Mouse (Mus musculus): ENCODE data around the gene Ghdc. TPM values are rescaled to one million over a fixed set of nuclear protein-coding genes. Genes with fewer than 3 reads are reported as not detected.

Ghdc gene
- total and polyA plus RNA-seq, 2 experiments = 7.1 to 17.0 TPM

DNA sequence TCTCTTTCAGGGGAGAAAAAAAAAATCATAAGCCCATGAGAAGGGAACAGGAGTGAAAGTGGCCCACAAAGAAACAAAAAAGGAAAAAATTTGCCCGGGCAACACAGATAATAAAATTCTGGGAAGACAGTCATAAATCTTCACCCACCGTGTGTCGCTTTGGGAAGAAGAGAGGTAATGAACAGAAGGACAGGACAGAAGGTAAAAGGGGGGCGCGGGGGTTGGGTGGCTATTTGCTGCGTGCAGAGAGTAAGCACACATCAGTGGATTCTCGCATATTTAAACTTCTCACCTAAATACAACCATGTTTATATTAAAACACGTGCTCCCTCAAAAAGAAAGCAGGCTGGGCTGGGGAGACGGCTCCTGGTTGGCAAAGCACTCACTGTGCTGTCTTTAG is 46.6 kb upstream of the Ghdc start:
- H3K9ac ChIP-seq (ENCODE audit: low read depth, low read length) = no peak overlapping the region
- peaks cover 41% of the 10 kb centered on the region; the same call in 1 of the 2 replicates for H3K79me2 ChIP-seq (ENCODE audit: control insufficient read depth, insufficient read depth, low read length)
- no peaks in the 10 kb centered on the region for H3K27me3 ChIP-seq (ENCODE audit: control insufficient read depth, insufficient read depth, low read length)
- WGBS = 28% methylated on average over 9 of the region's 9 CpGs
- H3K4me1 ChIP-seq (ENCODE audit: control insufficient read depth, insufficient read depth, low read length) = peaks cover 47% of the 10 kb centered on the region
- TF ChIP-seq POLR2A (IDR thresholded peaks at IDR 0.05; ENCODE audit: extremely low read depth, insufficient read depth, low read length) (no peak), CTCF (IDR thresholded peaks at IDR 0.05; ENCODE audit: low read depth, low read length) (no peak)
- H3K36me3 ChIP-seq (ENCODE audit: control insufficient read depth, insufficient read depth, low read length) = no peaks in the 10 kb centered on the region
- H3K27ac ChIP-seq (replicated peaks; ENCODE audit: insufficient read depth, low read depth, low read length) = peak overlapping the region; percentile 68
- no peak overlapping the region for H3K4me3 ChIP-seq (ENCODE audit: insufficient read depth, low read depth, low read length)
- no peak for DNase-seq (ENCODE audit: extremely low read depth, low read depth, low spot score)

DNA sequence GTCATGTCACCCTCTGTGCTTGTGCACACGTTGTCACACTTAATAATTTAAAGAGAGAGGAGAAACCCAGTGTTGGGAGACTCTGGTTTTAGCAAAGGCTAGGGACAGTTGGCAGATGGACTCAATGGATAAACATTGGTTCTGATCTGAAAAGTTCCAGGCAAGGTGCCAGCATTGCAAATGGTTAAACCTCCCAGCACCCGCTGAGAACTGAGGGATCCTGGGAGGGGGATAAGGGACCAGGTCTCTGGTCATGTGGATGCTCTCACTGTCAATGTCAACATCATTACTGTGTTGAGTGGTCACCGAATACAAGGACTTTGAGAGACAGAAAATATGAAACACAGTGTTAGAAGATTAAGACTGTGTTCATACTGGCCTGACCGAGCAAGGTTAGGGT is 46.0 kb upstream of the Ghdc start:
- Histone ChIP-seq H3K9ac (ENCODE audit: low read depth, low read length) (peak overlapping the region; percentile 43), H3K27me3 (ENCODE audit: control insufficient read depth, insufficient read depth, low read length) (no peaks in the 10 kb centered on the region), H3K4me1 (ENCODE audit: control insufficient read depth, insufficient read depth, low read length) (peaks cover 46% of the 10 kb centered on the region), H3K79me2 (ENCODE audit: control insufficient read depth, insufficient read depth, low read length) (peaks cover 44% of the 10 kb centered on the region; the same call in 1 of the 2 replicates), H3K4me3 (ENCODE audit: insufficient read depth, low read depth, low read length) (no peak overlapping the region), H3K36me3 (ENCODE audit: control insufficient read depth, insufficient read depth, low read length) (no peaks in the 10 kb centered on the region), H3K27ac (replicated peaks; ENCODE audit: insufficient read depth, low read depth, low read length) (peak overlapping the region; percentile 90)
- DNase-seq (ENCODE audit: extremely low read depth, low read depth, low spot score) = peak; percentile 91
- WGBS = 21% methylated on average over 4 of the region's 4 CpGs
- no peak for TF ChIP-seq POLR2A (IDR thresholded peaks at IDR 0.05; ENCODE audit: extremely low read depth, insufficient read depth, low read length)
- no peak for TF ChIP-seq CTCF (IDR thresholded peaks at IDR 0.05; ENCODE audit: low read depth, low read length)

DNA sequence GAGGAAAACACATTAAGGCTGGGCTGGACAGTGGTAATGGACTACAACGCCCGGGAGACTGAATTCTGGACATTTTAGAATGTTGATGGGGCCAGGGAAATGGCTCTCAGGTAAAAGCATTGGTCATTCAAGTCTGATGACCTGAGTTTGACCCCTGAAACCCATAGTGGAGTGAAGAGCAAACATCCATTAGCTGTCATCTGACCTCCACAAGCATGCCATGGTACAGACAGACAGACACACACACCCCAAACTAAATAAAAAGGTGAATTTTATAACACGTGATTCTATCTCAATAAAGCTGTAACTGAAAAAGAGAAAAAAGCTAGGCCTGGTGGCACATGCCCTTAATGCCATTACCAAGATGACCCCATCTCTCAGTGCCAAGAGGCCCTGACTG is 45.6 kb upstream of the Ghdc start:
- Histone ChIP-seq H3K27me3 (ENCODE audit: control insufficient read depth, insufficient read depth, low read length) (no peaks in the 10 kb centered on the region), H3K4me3 (ENCODE audit: insufficient read depth, low read depth, low read length) (no peak overlapping the region), H3K4me1 (ENCODE audit: control insufficient read depth, insufficient read depth, low read length) (peaks cover 44% of the 10 kb centered on the region), H3K9ac (ENCODE audit: low read depth, low read length) (peak overlapping the region; percentile 43), H3K79me2 (ENCODE audit: control insufficient read depth, insufficient read depth, low read length) (peaks cover 44% of the 10 kb centered on the region; the same call in 1 of the 2 replicates), H3K36me3 (ENCODE audit: control insufficient read depth, insufficient read depth, low read length) (0 out of 2 replicates have a peak, but pooled peaks cover under 1% of the 10 kb centered on the region), H3K27ac (replicated peaks; ENCODE audit: insufficient read depth, low read depth, low read length) (peak overlapping the region; percentile 90)
- DNase-seq (ENCODE audit: extremely low read depth, low read depth, low spot score) = peak; percentile 91
- no peak for TF ChIP-seq POLR2A (IDR thresholded peaks at IDR 0.05; ENCODE audit: extremely low read depth, insufficient read depth, low read length)
- no peak for TF ChIP-seq CTCF (IDR thresholded peaks at IDR 0.05; ENCODE audit: low read depth, low read length)
- WGBS = 20% methylated on average over 3 of the region's 3 CpGs

DNA sequence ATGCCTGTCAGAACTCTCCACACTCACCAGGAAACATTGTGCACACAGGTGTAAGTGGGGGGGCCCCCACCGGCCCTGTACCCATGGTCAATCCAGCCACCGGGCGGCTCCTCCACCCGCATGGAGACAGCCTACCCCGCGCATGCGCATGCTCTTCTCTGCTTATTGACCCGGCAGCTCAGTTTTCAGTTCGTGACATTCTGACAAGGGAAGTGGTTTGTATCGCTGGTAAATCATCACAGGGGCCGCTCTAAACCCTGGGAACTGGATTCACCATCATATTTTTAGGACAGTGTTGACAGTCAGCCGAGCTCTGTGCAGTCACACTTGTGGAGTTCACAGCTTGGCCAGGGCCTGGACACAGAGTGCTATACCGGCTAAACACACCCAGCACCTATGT is 43.7 kb upstream of the Ghdc start:
- WGBS = 14% methylated on average over 13 of the region's 13 CpGs
- Histone ChIP-seq H3K4me3 (ENCODE audit: insufficient read depth, low read depth, low read length) (no peak overlapping the region), H3K27ac (replicated peaks; ENCODE audit: insufficient read depth, low read depth, low read length) (peak overlapping the region; percentile 53), H3K27me3 (ENCODE audit: control insufficient read depth, insufficient read depth, low read length) (no peaks in the 10 kb centered on the region), H3K36me3 (ENCODE audit: control insufficient read depth, insufficient read depth, low read length) (0 out of 2 replicates have a peak, but pooled peaks cover 2% of the 10 kb centered on the region), H3K79me2 (ENCODE audit: control insufficient read depth, insufficient read depth, low read length) (peaks cover 43% of the 10 kb centered on the region; the same call in 1 of the 2 replicates), H3K9ac (ENCODE audit: low read depth, low read length) (peak overlapping the region; percentile 45; the same call in 1 of the 2 replicates), H3K4me1 (ENCODE audit: control insufficient read depth, insufficient read depth, low read length) (peaks cover 47% of the 10 kb centered on the region)
- DNase-seq (ENCODE audit: extremely low read depth, low read depth, low spot score) = peak; percentile 80
- TF ChIP-seq POLR2A (IDR thresholded peaks at IDR 0.05; ENCODE audit: extremely low read depth, insufficient read depth, low read length) (no peak), CTCF (IDR thresholded peaks at IDR 0.05; ENCODE audit: low read depth, low read length) (no peak)

DNA sequence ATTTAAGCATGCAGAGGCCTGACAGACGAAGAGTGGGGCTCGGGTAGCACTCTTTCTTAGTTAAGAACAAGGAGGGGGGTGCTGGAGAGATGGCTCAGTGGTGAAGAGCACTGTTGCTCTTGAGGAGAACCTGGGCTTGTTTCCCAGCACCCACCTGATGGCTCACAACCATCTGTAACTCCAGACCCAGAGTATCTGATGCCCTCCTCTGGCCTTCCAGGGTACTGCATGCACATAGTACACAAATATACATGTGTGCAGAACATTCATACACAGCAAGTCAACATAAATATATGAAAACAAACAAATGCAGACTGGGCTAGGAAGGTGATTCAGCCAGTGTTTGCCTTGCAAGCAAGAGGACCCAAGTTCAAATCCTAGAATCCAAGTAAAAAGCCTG is 40.4 kb upstream of the Ghdc start:
- Histone ChIP-seq H3K4me3 (ENCODE audit: insufficient read depth, low read depth, low read length) (no peak overlapping the region), H3K4me1 (ENCODE audit: control insufficient read depth, insufficient read depth, low read length) (peaks cover 29% of the 10 kb centered on the region), H3K27ac (replicated peaks; ENCODE audit: insufficient read depth, low read depth, low read length) (no peak overlapping the region; the same call in 1 of the 2 replicates), H3K79me2 (ENCODE audit: control insufficient read depth, insufficient read depth, low read length) (peaks cover 43% of the 10 kb centered on the region; the same call in 1 of the 2 replicates), H3K9ac (ENCODE audit: low read depth, low read length) (no peak overlapping the region), H3K36me3 (ENCODE audit: control insufficient read depth, insufficient read depth, low read length) (peaks cover 7% of the 10 kb centered on the region; the same call in 1 of the 2 replicates), H3K27me3 (ENCODE audit: control insufficient read depth, insufficient read depth, low read length) (no peaks in the 10 kb centered on the region)
- TF ChIP-seq CTCF (IDR thresholded peaks at IDR 0.05; ENCODE audit: low read depth, low read length) (peak; percentile 42), POLR2A (IDR thresholded peaks at IDR 0.05; ENCODE audit: extremely low read depth, insufficient read depth, low read length) (no peak)
- no peak for DNase-seq (ENCODE audit: extremely low read depth, low read depth, low spot score)
- 98% methylated on average over 2 of the region's 2 CpGs for WGBS

DNA sequence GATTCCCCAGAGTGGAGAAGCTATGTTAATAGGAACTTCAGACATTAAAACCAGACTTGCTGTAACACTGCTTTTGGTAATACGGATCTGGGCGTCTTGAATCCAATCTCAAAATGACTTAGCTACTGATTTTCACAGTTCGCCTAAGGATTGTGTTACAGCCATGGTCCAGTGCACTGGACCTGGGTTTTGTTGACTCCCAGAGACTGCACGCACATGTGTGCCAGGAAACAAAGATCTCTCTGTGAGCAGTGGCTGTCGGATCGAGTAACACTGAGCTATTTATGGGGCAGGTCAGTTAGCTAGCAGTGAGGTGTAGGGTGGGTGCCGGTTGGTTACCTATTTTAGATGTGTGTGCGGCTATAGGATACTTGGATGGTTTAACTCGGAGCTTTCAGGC is 39.8 kb upstream of the Ghdc start:
- Histone ChIP-seq H3K4me3 (ENCODE audit: insufficient read depth, low read depth, low read length) (no peak overlapping the region), H3K9ac (ENCODE audit: low read depth, low read length) (no peak overlapping the region), H3K4me1 (ENCODE audit: control insufficient read depth, insufficient read depth, low read length) (peaks cover 23% of the 10 kb centered on the region), H3K79me2 (ENCODE audit: control insufficient read depth, insufficient read depth, low read length) (peaks cover 39% of the 10 kb centered on the region; the same call in 1 of the 2 replicates), H3K36me3 (ENCODE audit: control insufficient read depth, insufficient read depth, low read length) (peaks cover 10% of the 10 kb centered on the region; the same call in 1 of the 2 replicates), H3K27ac (replicated peaks; ENCODE audit: insufficient read depth, low read depth, low read length) (peak overlapping the region; percentile 22; the same call in 1 of the 2 replicates), H3K27me3 (ENCODE audit: control insufficient read depth, insufficient read depth, low read length) (no peaks in the 10 kb centered on the region)
- no peak for TF ChIP-seq CTCF (IDR thresholded peaks at IDR 0.05; ENCODE audit: low read depth, low read length)
- no peak for TF ChIP-seq POLR2A (IDR thresholded peaks at IDR 0.05; ENCODE audit: extremely low read depth, insufficient read depth, low read length)
- peak; percentile 79 for DNase-seq (ENCODE audit: extremely low read depth, low read depth, low spot score)
- 22% methylated on average over 9 of the region's 9 CpGs for WGBS

Measured in liver, adult 2 months (tissue).